Mouse (Mus musculus) E14TG2a.4 (cell line): ENCODE results near the gene Mad2l1bp.

Experiments
- CTCF ChIP-seq: conservative IDR thresholded peaks from 2 replicates; pipeline ENCODE4 v1.5.1; 2014; ENCODE audit warnings: low read length
- POU5F1 ChIP-seq: IDR thresholded peaks from 2 replicates; pipeline ENCODE4 v1.6.1; 2014; ENCODE audit warnings: low read length, borderline replicate concordance

GRCm38 (mm10) chr17:46123953-46124700 is 29.2 kb downstream of the Mad2l1bp start:
- TF ChIP-seq CTCF = no peak
- no peak for TF ChIP-seq POU5F1
